Mouse (Mus musculus): Measurements from ENCODE around the gene Sycp2l. TPM values are rescaled to one million over a fixed set of nuclear protein-coding genes. Genes with fewer than 3 reads are reported as not detected.
"Not testable (repeated sequence)": the region's sequence is repeated elsewhere in the genome, so short reads cannot be mapped to it uniquely, and the experiment has no call there.

Sycp2l gene
- polyA plus RNA-seq, 1 experiment from 2014 or later, result not detected

GRCm38 (mm10) chr13:41195640-41196333, 81.7 kb downstream of the Sycp2l start:
- H3K36me3 ChIP-seq (ENCODE audit: control insufficient read depth, insufficient read depth, low read length), result no peaks in the 10 kb centered on the region
- H3K4me2 ChIP-seq (ENCODE audit: low read length), result no peak overlapping the region
- ATAC-seq (ENCODE audit: insufficient number of reproducible peaks, insufficient read depth, low FRiP score, low read depth), result no peak
- H3K9me3 ChIP-seq (ENCODE audit: control insufficient read depth, low read length), result no peaks in the 10 kb centered on the region
- H3K27ac ChIP-seq (replicated peaks in 1 of 2; ENCODE audit: control insufficient read depth in 1 of 2, insufficient read depth in 1 of 2, low read depth in 2 of 2, low read length in 2 of 2), result no peak overlapping the region
- no peaks in the 10 kb centered on the region for H3K27me3 ChIP-seq (ENCODE audit: control insufficient read depth, insufficient read depth, low read length)
- no peak overlapping the region for H3K4me3 ChIP-seq (ENCODE audit: control insufficient read depth in 1 of 2, insufficient read depth in 1 of 2, low read depth in 1 of 2, low read length in 2 of 2)
- no peaks in the 10 kb centered on the region for H3K4me1 ChIP-seq (ENCODE audit: control insufficient read depth in 2 of 2, insufficient read depth in 2 of 2, low read length in 2 of 2)
- WGBS, result 69% methylated on average over 3 of the region's 3 CpGs
- H3K9ac ChIP-seq (ENCODE audit: low read length), result no peak overlapping the region

- no peak for ATAC-seq (ENCODE audit: insufficient number of reproducible peaks, insufficient read depth, low FRiP score, low read depth)
- H3K4me3 ChIP-seq (ENCODE audit: control insufficient read depth in 1 of 2, insufficient read depth in 1 of 2, low read depth in 1 of 2, low read length in 2 of 2), result no peak overlapping the region
- no peak overlapping the region for H3K27ac ChIP-seq (replicated peaks in 1 of 2; ENCODE audit: control insufficient read depth in 1 of 2, insufficient read depth in 1 of 2, low read depth in 2 of 2, low read length in 2 of 2)
- no peaks in the 10 kb centered on the region for H3K9me3 ChIP-seq (ENCODE audit: control insufficient read depth, low read length)
- no peaks in the 10 kb centered on the region for H3K4me1 ChIP-seq (ENCODE audit: control insufficient read depth in 2 of 2, insufficient read depth in 2 of 2, low read length in 2 of 2)
- H3K4me2 ChIP-seq (ENCODE audit: low read length), result no peak overlapping the region
- no peaks in the 10 kb centered on the region for H3K36me3 ChIP-seq (ENCODE audit: control insufficient read depth, insufficient read depth, low read length)
- H3K9ac ChIP-seq (ENCODE audit: low read length), result no peak overlapping the region
- 61% methylated on average over 2 of the region's 2 CpGs for WGBS
- H3K27me3 ChIP-seq (ENCODE audit: control insufficient read depth, insufficient read depth, low read length), result no peaks in the 10 kb centered on the region
Observed at GRCm38 (mm10) chr13:41200861-41201260, 86.8 kb downstream of the Sycp2l start.

GRCm38 (mm10) chr13:41203289-41203688, 89.2 kb downstream of the Sycp2l start:
- no peak for ATAC-seq (ENCODE audit: insufficient number of reproducible peaks, insufficient read depth, low FRiP score, low read depth)
- 69% methylated on average over 7 of the region's 7 CpGs for WGBS

GRCm38 (mm10) chr13:41203691-41204090, 89.6 kb downstream of the Sycp2l start:
- H3K4me2 ChIP-seq (ENCODE audit: low read length), result no peak overlapping the region
- no peaks in the 10 kb centered on the region for H3K9me3 ChIP-seq (ENCODE audit: control insufficient read depth, low read length)
- no peak for ATAC-seq (ENCODE audit: insufficient number of reproducible peaks, insufficient read depth, low FRiP score, low read depth)
- no peak overlapping the region for H3K9ac ChIP-seq (ENCODE audit: low read length)
- WGBS, result 49% methylated on average over 9 of the region's 9 CpGs
- no peaks in the 10 kb centered on the region for H3K36me3 ChIP-seq (ENCODE audit: control insufficient read depth, insufficient read depth, low read length)
- no peak overlapping the region for H3K4me3 ChIP-seq (ENCODE audit: control insufficient read depth in 1 of 2, insufficient read depth in 1 of 2, low read depth in 1 of 2, low read length in 2 of 2)
- H3K27me3 ChIP-seq (ENCODE audit: control insufficient read depth, insufficient read depth, low read length), result no peaks in the 10 kb centered on the region
- no peaks in the 10 kb centered on the region for H3K4me1 ChIP-seq (ENCODE audit: control insufficient read depth in 2 of 2, insufficient read depth in 2 of 2, low read length in 2 of 2)
- no peak overlapping the region for H3K27ac ChIP-seq (replicated peaks in 1 of 2; ENCODE audit: control insufficient read depth in 1 of 2, insufficient read depth in 1 of 2, low read depth in 2 of 2, low read length in 2 of 2)

More at GRCm38 (mm10) chr13:41203289-41203688, 89.2 kb downstream of the Sycp2l start:
- H3K27ac ChIP-seq (replicated peaks in 1 of 2; ENCODE audit: control insufficient read depth in 1 of 2, insufficient read depth in 1 of 2, low read depth in 2 of 2, low read length in 2 of 2), result no peak overlapping the region
- H3K9ac ChIP-seq (ENCODE audit: low read length), result no peak overlapping the region
- no peak overlapping the region for H3K4me3 ChIP-seq (ENCODE audit: control insufficient read depth in 1 of 2, insufficient read depth in 1 of 2, low read depth in 1 of 2, low read length in 2 of 2)
- H3K36me3 ChIP-seq (ENCODE audit: control insufficient read depth, insufficient read depth, low read length), result no peaks in the 10 kb centered on the region
- H3K4me2 ChIP-seq (ENCODE audit: low read length), result no peak overlapping the region
- H3K27me3 ChIP-seq (ENCODE audit: control insufficient read depth, insufficient read depth, low read length), result no peaks in the 10 kb centered on the region
- H3K9me3 ChIP-seq (ENCODE audit: control insufficient read depth, low read length), result no peaks in the 10 kb centered on the region
- no peaks in the 10 kb centered on the region for H3K4me1 ChIP-seq (ENCODE audit: control insufficient read depth in 2 of 2, insufficient read depth in 2 of 2, low read length in 2 of 2)

GRCm38 (mm10) chr13:41205568-41205967, 91.5 kb downstream of the Sycp2l start:
- not testable (repeated sequence) for ATAC-seq (ENCODE audit: insufficient number of reproducible peaks, insufficient read depth, low FRiP score, low read depth); H3K27me3 ChIP-seq (ENCODE audit: control insufficient read depth, insufficient read depth, low read length); H3K4me3 ChIP-seq (ENCODE audit: control insufficient read depth in 1 of 2, insufficient read depth in 1 of 2, low read depth in 1 of 2, low read length in 2 of 2); H3K4me1 ChIP-seq (ENCODE audit: control insufficient read depth in 2 of 2, insufficient read depth in 2 of 2, low read length in 2 of 2); H3K9ac ChIP-seq (ENCODE audit: low read length); H3K4me2 ChIP-seq (ENCODE audit: low read length); H3K9me3 ChIP-seq (ENCODE audit: control insufficient read depth, low read length); H3K36me3 ChIP-seq (ENCODE audit: control insufficient read depth, insufficient read depth, low read length); H3K27ac ChIP-seq (replicated peaks in 1 of 2; ENCODE audit: control insufficient read depth in 1 of 2, insufficient read depth in 1 of 2, low read depth in 2 of 2, low read length in 2 of 2)

- no peak overlapping the region for H3K27ac ChIP-seq (replicated peaks in 1 of 2; ENCODE audit: control insufficient read depth in 1 of 2, insufficient read depth in 1 of 2, low read depth in 2 of 2, low read length in 2 of 2)
- no peak overlapping the region for H3K9ac ChIP-seq (ENCODE audit: low read length)
- 81% methylated on average over 5 of the region's 5 CpGs for WGBS
- no peaks in the 10 kb centered on the region for H3K36me3 ChIP-seq (ENCODE audit: control insufficient read depth, insufficient read depth, low read length)
- no peak overlapping the region for H3K4me2 ChIP-seq (ENCODE audit: low read length)
- H3K4me1 ChIP-seq (ENCODE audit: control insufficient read depth in 2 of 2, insufficient read depth in 2 of 2, low read length in 2 of 2), result no peaks in the 10 kb centered on the region
- no peaks in the 10 kb centered on the region for H3K9me3 ChIP-seq (ENCODE audit: control insufficient read depth, low read length)
- H3K27me3 ChIP-seq (ENCODE audit: control insufficient read depth, insufficient read depth, low read length), result no peaks in the 10 kb centered on the region
- no peak overlapping the region for H3K4me3 ChIP-seq (ENCODE audit: control insufficient read depth in 1 of 2, insufficient read depth in 1 of 2, low read depth in 1 of 2, low read length in 2 of 2)
- no peak for ATAC-seq (ENCODE audit: insufficient number of reproducible peaks, insufficient read depth, low FRiP score, low read depth)
Observed at GRCm38 (mm10) chr13:41206241-41206640, 92.1 kb downstream of the Sycp2l start.

- no peak overlapping the region for H3K4me2 ChIP-seq (ENCODE audit: low read length)
- WGBS, result 61% methylated on average over 4 of the region's 4 CpGs
Observed at GRCm38 (mm10) chr13:41211276-41211675, 97.2 kb downstream of the Sycp2l start.

More at GRCm38 (mm10) chr13:41211276-41211675, 97.2 kb downstream of the Sycp2l start:
- Histone ChIP-seq H3K9me3 (ENCODE audit: control insufficient read depth, low read length) (no peaks in the 10 kb centered on the region), H3K9ac (ENCODE audit: low read length) (no peak overlapping the region), H3K4me1 (ENCODE audit: control insufficient read depth in 2 of 2, insufficient read depth in 2 of 2, low read length in 2 of 2) (no peaks in the 10 kb centered on the region), H3K27ac (replicated peaks in 1 of 2; ENCODE audit: control insufficient read depth in 1 of 2, insufficient read depth in 1 of 2, low read depth in 2 of 2, low read length in 2 of 2) (no peak overlapping the region), H3K27me3 (ENCODE audit: control insufficient read depth, insufficient read depth, low read length) (no peaks in the 10 kb centered on the region), H3K4me3 (ENCODE audit: control insufficient read depth in 1 of 2, insufficient read depth in 1 of 2, low read depth in 1 of 2, low read length in 2 of 2) (no peak overlapping the region), H3K36me3 (ENCODE audit: control insufficient read depth, insufficient read depth, low read length) (no peaks in the 10 kb centered on the region)
- ATAC-seq (ENCODE audit: insufficient number of reproducible peaks, insufficient read depth, low FRiP score, low read depth), result no peak
